Mouse (Mus musculus): ENCODE data around the gene Pars2. TPM values are rescaled to one million over a fixed set of nuclear protein-coding genes. Genes with fewer than 3 reads are reported as not detected.

Gene Pars2
- polyA plus RNA-seq, 1 experiment from 2014 or later: 4.3 TPM

GRCm38 (mm10) chr4:106703956-106704355, 53.1 kb downstream of the Pars2 start:
- 72% methylated on average over 10 of the region's 10 CpGs for WGBS (ENCODE audit: insufficient replicate concordance)
- Histone ChIP-seq H3K9me3 (ENCODE audit: low read length) (no peaks in the 10 kb centered on the region), H3K4me1 (ENCODE audit: insufficient read depth) (no peaks in the 10 kb centered on the region), H3K27ac (ENCODE audit: low read depth) (no peak overlapping the region), H3K4me3 (ENCODE audit: low read depth, low read length) (no peak overlapping the region), H3K27me3 (ENCODE audit: insufficient read depth, low read length) (0 out of 2 replicates have a peak, but pooled peaks cover 1% of the 10 kb centered on the region), H3K9ac (replicated peaks) (no peak overlapping the region), H3K36me3 (replicated peaks; ENCODE audit: insufficient read depth, low read length) (no peaks in the 10 kb centered on the region), H3K4me2 (ENCODE audit: low read depth, low read length) (no peak overlapping the region)
- TF ChIP-seq EP300 (IDR thresholded peaks at IDR 0.05; ENCODE audit: low read depth): no peak
- TF ChIP-seq CTCF (IDR thresholded peaks at IDR 0.05; ENCODE audit: low read depth): no peak
- no peak for DNase-seq
- no peak for ATAC-seq

- 74% methylated on average over 11 of the region's 11 CpGs for WGBS (ENCODE audit: insufficient replicate concordance)
- Histone ChIP-seq H3K27me3 (ENCODE audit: insufficient read depth, low read length) (0 out of 2 replicates have a peak, but pooled peaks cover 3% of the 10 kb centered on the region), H3K9ac (replicated peaks) (no peak overlapping the region), H3K4me2 (ENCODE audit: low read depth, low read length) (no peak overlapping the region), H3K4me1 (ENCODE audit: insufficient read depth) (no peaks in the 10 kb centered on the region), H3K27ac (ENCODE audit: low read depth) (no peak overlapping the region), H3K36me3 (replicated peaks; ENCODE audit: insufficient read depth, low read length) (no peaks in the 10 kb centered on the region), H3K9me3 (ENCODE audit: low read length) (no peaks in the 10 kb centered on the region), H3K4me3 (ENCODE audit: low read depth, low read length) (no peak overlapping the region)
- TF ChIP-seq CTCF (IDR thresholded peaks at IDR 0.05; ENCODE audit: low read depth): no peak
- TF ChIP-seq EP300 (IDR thresholded peaks at IDR 0.05; ENCODE audit: low read depth): no peak
- DNase-seq (no peak), ATAC-seq (no peak)
Observed at GRCm38 (mm10) chr4:106704416-106704815, 53.5 kb downstream of the Pars2 start.

Other genes with a start within 250 kb of the Pars2 start
- gene Pcsk9, start 186.7 kb upstream of the Pars2 start, polyA plus RNA-seq (2015; fragmentation: Nextera tagmentation; extraction: Ambion mirVana): 9.0 and 9.8 TPM in 2 replicates
- gene Bsnd, start 158.8 kb upstream of the Pars2 start, polyA plus RNA-seq (2015; fragmentation: Nextera tagmentation; extraction: Ambion mirVana): not detected in 2 replicates
- gene Dhcr24, start 90.0 kb upstream of the Pars2 start, polyA plus RNA-seq (2015; fragmentation: Nextera tagmentation; extraction: Ambion mirVana): 13.6 and 17.1 TPM in 2 replicates
- gene Lexm, start 33.8 kb upstream of the Pars2 start, polyA plus RNA-seq (2015; fragmentation: Nextera tagmentation; extraction: Ambion mirVana): not detected in 2 replicates
- not detected in 2 replicates for gene Ttc22, start 28.6 kb upstream of the Pars2 start, polyA plus RNA-seq (2015; fragmentation: Nextera tagmentation; extraction: Ambion mirVana)
- 18.3 and 19.5 TPM in 2 replicates for gene Ttc4, start 27.9 kb downstream of the Pars2 start, polyA plus RNA-seq (2015; fragmentation: Nextera tagmentation; extraction: Ambion mirVana)
- 0.07 and 0.08 TPM in 2 replicates for gene Mroh7, start 79.9 kb downstream of the Pars2 start, polyA plus RNA-seq (2015; fragmentation: Nextera tagmentation; extraction: Ambion mirVana)
- gene Fam151a, start 82.8 kb downstream of the Pars2 start, polyA plus RNA-seq (2015; fragmentation: Nextera tagmentation; extraction: Ambion mirVana): 0.07 TPM in 1 of 2 replicates, not detected in the other
- 0.72 and 2.1 TPM in 2 replicates for gene Acot11, start 153.9 kb downstream of the Pars2 start, polyA plus RNA-seq (2015; fragmentation: Nextera tagmentation; extraction: Ambion mirVana)